Mouse (Mus musculus): ENCODE results near the gene B4galt2. TPM values are rescaled to one million over a fixed set of nuclear protein-coding genes. Genes with fewer than 3 reads are reported as not detected.

The B4galt2 gene
- total and polyA plus RNA-seq, 2 experiments from 2014 or later = 90.6 to 192 TPM

DNA sequence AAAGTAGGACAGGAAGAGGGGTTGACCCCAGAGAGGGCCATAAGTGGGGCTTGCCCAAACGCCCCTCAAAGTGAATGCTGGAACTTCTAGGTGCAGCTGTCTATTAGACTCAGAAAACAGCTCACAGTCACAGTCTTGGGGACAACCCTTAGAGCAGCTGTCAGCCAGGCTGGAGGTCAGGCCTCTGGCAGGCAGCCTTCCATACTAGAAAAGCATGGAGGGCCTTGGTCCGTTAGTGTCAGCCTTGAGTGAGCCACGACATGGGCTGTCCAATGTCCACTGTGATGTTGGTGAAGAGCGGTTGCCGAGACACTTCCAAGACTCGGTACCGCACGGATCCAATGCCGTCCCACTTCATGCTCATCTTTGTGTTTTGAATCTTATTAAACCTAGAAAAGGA is 9.7 kb downstream of the B4galt2 start:
- Histone ChIP-seq H3K9me3 (ENCODE audit: low read length) (no peaks in the 10 kb centered on the region), H3K27ac (ENCODE audit: low read depth, low read length) (no peak overlapping the region), H3K9ac (no peak overlapping the region), H3K4me1 (ENCODE audit: insufficient read depth) (no peaks in the 10 kb centered on the region), H3K27me3 (ENCODE audit: insufficient read depth, low read length) (no peaks in the 10 kb centered on the region), H3K36me3 (ENCODE audit: insufficient read depth) (peaks cover 56% of the 10 kb centered on the region), H3K4me2 (ENCODE audit: low read depth) (no peak overlapping the region), H3K4me3 (ENCODE audit: low read depth, low read length) (no peak overlapping the region)
- TF ChIP-seq CTCF (IDR thresholded peaks at IDR 0.05; ENCODE audit: low read depth) = no peak
- no peak for ATAC-seq
- 90% methylated on average over 9 of the region's 9 CpGs for WGBS
- no peak for DNase-seq

DNA sequence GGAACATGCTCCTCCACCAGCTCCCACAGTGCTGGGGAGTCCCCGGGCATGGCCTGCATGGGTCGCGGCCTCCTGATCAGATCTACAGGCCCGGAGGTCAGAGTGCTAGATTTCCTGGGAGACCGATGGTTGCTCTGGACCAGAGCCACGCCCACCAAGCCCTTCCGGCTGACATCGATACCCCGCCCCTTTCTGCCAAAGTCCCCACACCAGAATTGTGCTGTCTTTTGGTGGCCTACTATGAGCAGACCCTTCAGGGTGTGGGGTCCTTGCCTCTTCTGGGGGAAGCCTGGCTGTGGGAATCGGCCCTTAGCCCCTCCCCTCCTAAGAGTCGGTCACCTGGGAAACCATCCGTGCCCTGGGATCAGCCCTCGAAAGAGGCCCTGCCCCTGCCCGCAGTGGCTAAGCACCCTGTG is 10.8 kb downstream of the B4galt2 start, which contains the start of gene Ccdc24:
Gene Ccdc24, minus strand, starts transcription at position 87 of the 416 bp plus-strand sequence.
- WGBS = 11% methylated on average over 14 of the region's 14 CpGs
- TF ChIP-seq CTCF (IDR thresholded peaks at IDR 0.05; ENCODE audit: low read depth) = no peak
- Histone ChIP-seq H3K9ac (no peak within 1 kb of the TSS), H3K4me3 (ENCODE audit: low read depth, low read length) (no peak within 1 kb of the TSS), H3K4me2 (ENCODE audit: low read depth) (peak within 1 kb of the TSS; percentile 19; the same call in 1 of the 2 replicates), H3K27me3 (ENCODE audit: insufficient read depth, low read length) (no peaks in the 10 kb centered on the region), H3K27ac (ENCODE audit: low read depth, low read length) (no peak within 1 kb of the TSS), H3K36me3 (ENCODE audit: insufficient read depth) (peaks cover 45% of the 10 kb centered on the region), H3K9me3 (ENCODE audit: low read length) (no peaks in the 10 kb centered on the region), H3K4me1 (ENCODE audit: insufficient read depth) (no peaks in the 10 kb centered on the region)
- DNase-seq = no peak
- no peak; the same call in 1 of the 2 replicates for ATAC-seq

DNA sequence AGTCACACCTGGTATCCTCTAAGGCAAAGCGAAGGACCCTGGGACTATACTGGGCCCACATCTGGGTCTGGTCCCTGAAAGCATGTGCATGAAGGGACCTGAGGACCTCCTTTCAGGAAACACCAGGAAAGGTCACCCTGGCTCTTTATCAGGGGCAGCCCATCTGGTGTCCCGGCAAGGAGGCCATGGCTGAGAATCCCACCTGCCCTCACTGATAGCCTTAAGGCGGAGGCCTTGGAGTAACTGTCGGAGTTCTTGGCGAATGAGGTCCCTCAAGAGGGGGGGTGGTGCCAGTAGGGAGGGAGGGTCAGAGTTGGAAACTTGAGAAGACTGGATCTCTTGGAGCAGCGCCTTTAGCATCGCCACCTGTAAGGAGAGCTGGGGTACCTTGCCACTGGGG is 11.5 kb downstream of the B4galt2 start:
- no peak for TF ChIP-seq CTCF (IDR thresholded peaks at IDR 0.05; ENCODE audit: low read depth)
- no peak overlapping the region for H3K9ac ChIP-seq
- peaks cover 38% of the 10 kb centered on the region for H3K36me3 ChIP-seq (ENCODE audit: insufficient read depth)
- H3K4me3 ChIP-seq (ENCODE audit: low read depth, low read length) = no peak overlapping the region
- no peaks in the 10 kb centered on the region for H3K4me1 ChIP-seq (ENCODE audit: insufficient read depth)
- no peaks in the 10 kb centered on the region for H3K27me3 ChIP-seq (ENCODE audit: insufficient read depth, low read length)
- no peak overlapping the region for H3K27ac ChIP-seq (ENCODE audit: low read depth, low read length)
- no peak overlapping the region for H3K4me2 ChIP-seq (ENCODE audit: low read depth)
- 69% methylated on average over 7 of the region's 7 CpGs for WGBS
- ATAC-seq (no peak), DNase-seq (no peak)
- H3K9me3 ChIP-seq (ENCODE audit: low read length) = no peaks in the 10 kb centered on the region

DNA sequence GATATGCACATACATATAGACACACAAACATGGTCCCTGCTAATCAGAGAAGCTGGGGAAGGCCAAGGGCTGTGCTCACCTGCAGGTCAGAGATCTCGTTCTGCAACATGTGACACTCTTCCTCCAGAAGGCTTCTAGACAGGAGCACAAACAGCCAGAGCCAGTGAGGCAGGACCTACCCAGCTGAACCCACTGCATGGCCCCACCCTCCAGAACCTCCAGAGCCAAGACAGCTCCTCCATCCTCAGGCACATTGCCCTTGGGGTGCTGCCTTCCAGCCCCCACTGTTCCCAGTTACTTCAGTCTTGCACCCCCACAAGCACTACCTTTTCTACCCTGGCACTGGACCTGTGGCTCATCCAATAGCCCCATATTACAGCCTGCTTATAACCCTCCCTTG is 12.8 kb downstream of the B4galt2 start:
- 61% methylated on average over 1 of the region's 1 CpGs for WGBS
- Histone ChIP-seq H3K4me1 (ENCODE audit: insufficient read depth) (no peaks in the 10 kb centered on the region), H3K4me3 (ENCODE audit: low read depth, low read length) (no peak overlapping the region), H3K4me2 (ENCODE audit: low read depth) (no peak overlapping the region), H3K36me3 (ENCODE audit: insufficient read depth) (peaks cover 26% of the 10 kb centered on the region), H3K27ac (ENCODE audit: low read depth, low read length) (no peak overlapping the region), H3K9ac (no peak overlapping the region), H3K9me3 (ENCODE audit: low read length) (no peaks in the 10 kb centered on the region), H3K27me3 (ENCODE audit: insufficient read depth, low read length) (no peaks in the 10 kb centered on the region)
- TF ChIP-seq CTCF (IDR thresholded peaks at IDR 0.05; ENCODE audit: low read depth) = no peak
- ATAC-seq (no peak), DNase-seq (no peak)

DNA sequence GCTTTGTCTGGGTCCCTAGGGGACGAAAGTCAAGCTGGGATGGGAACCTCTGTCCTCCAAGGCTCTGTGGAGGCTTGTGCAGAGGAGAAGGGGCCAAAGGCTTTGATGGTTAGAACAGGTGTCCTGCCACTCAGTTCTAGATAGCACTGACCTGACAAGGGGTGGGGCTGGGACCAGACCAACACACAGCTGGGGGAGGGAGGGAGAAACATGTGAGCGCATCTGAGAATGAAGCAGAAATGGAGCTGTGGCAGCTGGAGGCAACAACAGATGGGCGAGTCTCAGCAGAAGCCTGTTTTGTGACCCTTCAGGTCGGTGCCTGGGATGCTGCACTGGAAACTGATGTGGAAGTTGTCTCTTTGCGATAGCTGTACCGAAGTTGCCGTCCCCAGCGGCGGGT is 14.0 kb downstream of the B4galt2 start:
- Histone ChIP-seq H3K27me3 (ENCODE audit: insufficient read depth, low read length) (no peaks in the 10 kb centered on the region), H3K36me3 (ENCODE audit: insufficient read depth) (peaks cover 15% of the 10 kb centered on the region), H3K4me1 (ENCODE audit: insufficient read depth) (no peaks in the 10 kb centered on the region), H3K9me3 (ENCODE audit: low read length) (no peaks in the 10 kb centered on the region), H3K9ac (no peak overlapping the region), H3K27ac (ENCODE audit: low read depth, low read length) (no peak overlapping the region), H3K4me3 (ENCODE audit: low read depth, low read length) (no peak overlapping the region), H3K4me2 (ENCODE audit: low read depth) (no peak overlapping the region)
- TF ChIP-seq CTCF (IDR thresholded peaks at IDR 0.05; ENCODE audit: low read depth) = no peak
- 76% methylated on average over 9 of the region's 9 CpGs for WGBS
- no peak for ATAC-seq
- DNase-seq = no peak

DNA sequence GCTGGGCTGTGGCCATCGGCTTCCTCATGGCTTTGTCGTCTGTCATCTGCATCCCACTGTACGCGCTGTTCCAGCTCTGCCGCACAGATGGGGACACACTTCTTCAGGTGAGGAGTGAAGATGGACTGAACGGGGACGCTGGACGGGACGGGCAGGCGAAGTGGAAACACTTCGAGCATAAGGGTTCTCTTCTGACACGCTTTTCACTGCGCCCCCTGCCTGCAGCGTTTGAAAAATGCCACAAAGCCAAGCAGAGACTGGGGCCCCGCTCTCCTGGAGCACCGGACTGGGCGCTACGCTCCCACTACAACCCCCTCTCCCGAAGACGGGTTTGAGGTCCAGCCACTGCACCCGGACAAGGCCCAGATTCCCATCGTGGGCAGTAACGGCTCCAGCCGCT is 15.5 kb downstream of the B4galt2 start:
- Histone ChIP-seq H3K36me3 (ENCODE audit: insufficient read depth) (peaks cover 3% of the 10 kb centered on the region; the same call in 1 of the 2 replicates), H3K9me3 (ENCODE audit: low read length) (no peaks in the 10 kb centered on the region), H3K9ac (no peak overlapping the region), H3K27ac (ENCODE audit: low read depth, low read length) (no peak overlapping the region), H3K4me1 (ENCODE audit: insufficient read depth) (no peaks in the 10 kb centered on the region), H3K27me3 (ENCODE audit: insufficient read depth, low read length) (no peaks in the 10 kb centered on the region), H3K4me2 (ENCODE audit: low read depth) (no peak overlapping the region), H3K4me3 (ENCODE audit: low read depth, low read length) (no peak overlapping the region)
- peak; percentile 83 for TF ChIP-seq CTCF (IDR thresholded peaks at IDR 0.05; ENCODE audit: low read depth)
- 12% methylated on average over 24 of the region's 24 CpGs for WGBS
- ATAC-seq = peak; percentile 27; the same call in 1 of the 2 replicates
- DNase-seq = peak; percentile 69

DNA sequence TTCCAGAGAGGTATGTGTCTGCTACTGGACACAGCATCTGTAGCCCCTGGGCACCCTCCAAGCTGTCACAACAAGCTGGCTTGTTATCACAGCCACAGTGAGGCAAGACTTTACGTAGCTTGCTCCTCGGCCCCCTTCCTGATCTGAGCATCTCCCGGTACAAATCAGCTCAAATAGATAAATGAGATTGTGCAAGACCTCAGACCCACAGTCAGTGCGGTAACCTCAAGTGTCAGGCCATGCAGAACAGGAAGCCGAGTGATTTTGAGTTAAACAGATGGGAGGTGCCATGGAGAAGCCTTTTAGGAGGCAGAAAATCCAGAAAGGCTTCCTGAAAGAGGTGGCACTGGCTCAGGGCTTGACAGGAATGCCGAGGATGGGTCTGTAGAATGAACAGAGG is 16.3 kb downstream of the B4galt2 start:
- H3K9ac ChIP-seq = no peak overlapping the region
- H3K36me3 ChIP-seq (ENCODE audit: insufficient read depth) = peaks cover 3% of the 10 kb centered on the region; the same call in 1 of the 2 replicates
- no peaks in the 10 kb centered on the region for H3K27me3 ChIP-seq (ENCODE audit: insufficient read depth, low read length)
- WGBS = 81% methylated on average over 6 of the region's 6 CpGs
- no peaks in the 10 kb centered on the region for H3K4me1 ChIP-seq (ENCODE audit: insufficient read depth)
- H3K27ac ChIP-seq (ENCODE audit: low read depth, low read length) = no peak overlapping the region
- no peak for TF ChIP-seq CTCF (IDR thresholded peaks at IDR 0.05; ENCODE audit: low read depth)
- H3K9me3 ChIP-seq (ENCODE audit: low read length) = no peaks in the 10 kb centered on the region
- DNase-seq = no peak
- H3K4me3 ChIP-seq (ENCODE audit: low read depth, low read length) = no peak overlapping the region
- ATAC-seq = no peak
- H3K4me2 ChIP-seq (ENCODE audit: low read depth) = no peak overlapping the region

Data from forebrain, postnatal 0 days (tissue).